Mouse (Mus musculus): ENCODE data around the gene Pten.

DNA sequence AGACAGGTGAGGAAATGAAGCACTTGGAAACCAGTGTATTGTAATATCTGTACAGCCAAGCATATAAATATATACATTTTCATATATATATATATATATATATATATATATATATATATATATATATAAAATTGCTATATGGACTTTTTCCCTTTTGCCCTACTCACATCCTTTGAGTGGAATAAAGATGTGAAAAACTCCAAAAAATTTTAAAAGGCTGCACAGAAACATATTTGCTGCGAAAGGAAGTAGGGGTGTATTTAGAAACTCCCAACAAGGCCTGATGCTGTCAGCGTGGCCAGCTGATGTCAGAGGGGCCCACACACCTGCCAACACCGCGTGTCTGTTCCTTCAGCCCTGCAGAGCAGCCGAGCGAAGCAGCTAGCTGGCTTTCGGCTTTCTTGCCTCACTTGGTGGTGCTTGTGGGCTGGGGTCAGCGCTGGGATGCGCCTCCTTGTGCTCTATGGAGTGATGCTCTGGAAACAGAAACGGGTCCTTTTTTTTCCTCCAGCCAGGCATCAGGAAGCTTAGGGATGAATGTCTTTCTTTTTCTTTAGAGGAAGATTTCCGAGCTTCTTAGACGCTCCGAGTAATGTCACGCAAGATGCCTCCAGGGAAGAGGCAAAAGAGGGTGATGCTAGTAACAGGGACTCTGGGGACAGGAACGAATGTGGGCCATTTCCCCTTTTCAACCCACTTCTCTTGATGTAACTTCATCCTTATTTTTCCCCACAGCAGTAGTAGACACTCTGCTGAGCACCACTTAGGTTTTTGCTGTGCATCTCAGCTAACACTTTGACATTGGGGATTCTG lies 2.9 kb upstream of the Pten start:
- TF ChIP-seq CTCF (IDR thresholded peaks at IDR 0.05; ENCODE audit: low read depth, low read length) = no peak
- no peak for TF ChIP-seq TAL1 (conservative IDR thresholded peaks at IDR 0.05; ENCODE audit: low read depth, low read length)
- no peak for TF ChIP-seq GATA2 (IDR thresholded peaks at IDR 0.05; ENCODE audit: borderline replicate concordance, low read depth, low read length)
- TF ChIP-seq GATA1 (IDR thresholded peaks at IDR 0.05; ENCODE audit: borderline replicate concordance, low read length) = no peak
- no peak for TF ChIP-seq POLR2AphosphoS5 (IDR thresholded peaks at IDR 0.05; ENCODE audit: insufficient replicate concordance, low read depth, low read length)

All from G1E (cell line).